Mouse (Mus musculus) Patski (cell line): ENCODE measurements around the gene Astn1. TPM values are rescaled to one million over a fixed set of nuclear protein-coding genes. Genes with fewer than 3 reads are reported as not detected.
A peak's percentile ranks its signal among the peaks of the same experiment; 100 is the strongest.

Experiments used
- ATAC-seq: fragments of 100-300 bp; one replicate; pipeline ENCODE4 v1.8.0; 2021
- CTCF ChIA-PET: fragments of 350-600 bp; sonication (Branson Sonifier 250); formaldehyde crosslinking; loops from one replicate; lab custom pipeline; 2022; ENCODE audit warnings: inconsistent platforms; lab: Charles Lee
- POLR2A ChIA-PET: fragments of 350-600 bp; sonication (Branson Sonifier 250); formaldehyde crosslinking; loops from one replicate; lab custom pipeline; 2022; ENCODE audit warnings: antibody characterized with exemption, inconsistent platforms; lab: Charles Lee
- DNase-seq: peaks from one replicate; pipeline ENCODE4 v3.0.0-alpha.2; 2011; ENCODE audit warnings: low read depth, low spot score
- H3K27me3 ChIP-seq: fragments of 371-371 bp; one replicate; pipeline ENCODE4 v1.5.1; 2021
- CTCF ChIP-seq: fragments of 100-300 bp; IDR thresholded peaks from one replicate; pipeline ENCODE4 v1.5.1; 2021
- in situ Hi-C: fragments of 300-500 bp; cut with MboI; formaldehyde crosslinking; loops from 3 replicates; pipeline ENCODE4 v1.11.1; 2018; ENCODE audit warnings: low pct_unique_long_range_greater_than_20kb, mixed read lengths
- polyA plus RNA-seq: library from polyadenylated mRNA; unstranded; gene quantifications from one replicate; pipeline ENCODE4 v1.2.3, GENCODE M21; 2021

Gene Astn1
- polyA plus RNA-seq, 1 experiment from 2014 or later = not detected

- DNase-seq (no peak), ATAC-seq (peak; percentile 82)
- H3K27me3 ChIP-seq = peaks cover 5% of the 10 kb centered on the region
- ChIA-PET CTCF (interaction anchor here (0.8 to 3.7 kb wide), 8 partner anchors 14 to 1101 kb away, joined by 3 to 20 read pairs (median 8); no protein-coding TSS in a partner anchor), POLR2A (no interaction called here)
- peak; percentile 66 for TF ChIP-seq CTCF
- in situ Hi-C loops = loop anchor here (5.0 to 25.0 kb wide), 3 partner anchors 592 to 1102 kb away; no protein-coding TSS in a partner anchor
These were observed 292.6 kb downstream of the Astn1 start for GRCm38 (mm10) chr1:158654571-158655205.

GRCm38 (mm10) chr1:158656986-158657385 is 294.9 kb downstream of the Astn1 start:
- no peak for ATAC-seq
- peaks cover 19% of the 10 kb centered on the region for H3K27me3 ChIP-seq
- in situ Hi-C loops = loop anchor here (5.0 to 25.0 kb wide), 3 partner anchors 595 to 1105 kb away; no protein-coding TSS in a partner anchor
- CTCF ChIA-PET = no interaction called here
- no peak for TF ChIP-seq CTCF
- POLR2A ChIA-PET = no interaction called here
- no peak for DNase-seq

- peaks cover 35% of the 10 kb centered on the region for H3K27me3 ChIP-seq
- ChIA-PET POLR2A (no interaction called here), CTCF (no interaction called here)
- DNase-seq = no peak
- no peak for ATAC-seq
- TF ChIP-seq CTCF = no peak
- in situ Hi-C loops = loop anchor here (25.0 kb wide), 1 partner anchor 604 kb away; no protein-coding TSS in a partner anchor
These were observed 303.9 kb downstream of the Astn1 start for GRCm38 (mm10) chr1:158666001-158666400.

GRCm38 (mm10) chr1:158669971-158670592 is 308.0 kb downstream of the Astn1 start:
- POLR2A ChIA-PET = no interaction called here
- in situ Hi-C loops = loop anchor here (5.0 to 25.0 kb wide), 3 partner anchors 282 to 608 kb away; no protein-coding TSS in a partner anchor
- TF ChIP-seq CTCF = peak; percentile 90
- DNase-seq (no peak), ATAC-seq (peak; percentile 95)
- CTCF ChIA-PET = interaction anchor here (0.8 to 4.5 kb wide), 16 partner anchors 9 to 1117 kb away, joined by 3 to 38 read pairs (median 4); no protein-coding TSS in a partner anchor
- H3K27me3 ChIP-seq = peaks cover 19% of the 10 kb centered on the region

GRCm38 (mm10) chr1:158687726-158688125 is 325.7 kb downstream of the Astn1 start:
- peaks cover 46% of the 10 kb centered on the region for H3K27me3 ChIP-seq
- no peak for TF ChIP-seq CTCF
- in situ Hi-C loops = no loop called here
- CTCF ChIA-PET = no interaction called here
- POLR2A ChIA-PET = no interaction called here
- no peak for ATAC-seq
- DNase-seq = no peak

- DNase-seq (no peak), ATAC-seq (no peak)
- ChIA-PET CTCF (no interaction called here), POLR2A (no interaction called here)
- peak; percentile 24 for TF ChIP-seq CTCF
- in situ Hi-C loops = no loop called here
- peaks cover 11% of the 10 kb centered on the region for H3K27me3 ChIP-seq
These were observed 335.4 kb downstream of the Astn1 start for GRCm38 (mm10) chr1:158697423-158697822.

GRCm38 (mm10) chr1:158697859-158698569 is 335.9 kb downstream of the Astn1 start:
- ChIA-PET POLR2A (no interaction called here), CTCF (interaction anchor here (1.3 kb wide), 1 partner anchor 28 kb away, joined by 3 read pairs; no protein-coding TSS in a partner anchor)
- ATAC-seq (no peak), DNase-seq (no peak)
- in situ Hi-C loops = no loop called here
- no peak for TF ChIP-seq CTCF
- peaks cover 11% of the 10 kb centered on the region for H3K27me3 ChIP-seq

- no peak for ATAC-seq
- no peak for DNase-seq
- peaks cover 11% of the 10 kb centered on the region for H3K27me3 ChIP-seq
- in situ Hi-C loops = no loop called here
- CTCF ChIA-PET = no interaction called here
- POLR2A ChIA-PET = no interaction called here
- no peak for TF ChIP-seq CTCF
These were observed 337.2 kb downstream of the Astn1 start for GRCm38 (mm10) chr1:158699276-158699675.

- CTCF ChIA-PET = no interaction called here
- DNase-seq = no peak
- POLR2A ChIA-PET = no interaction called here
- TF ChIP-seq CTCF = no peak
- ATAC-seq = no peak
- in situ Hi-C loops = no loop called here
- peaks cover 11% of the 10 kb centered on the region for H3K27me3 ChIP-seq
These were observed 338.1 kb downstream of the Astn1 start for GRCm38 (mm10) chr1:158700147-158700546.

GRCm38 (mm10) chr1:158701336-158701735 is 339.3 kb downstream of the Astn1 start:
- POLR2A ChIA-PET = no interaction called here
- peaks cover 4% of the 10 kb centered on the region for H3K27me3 ChIP-seq
- TF ChIP-seq CTCF = no peak
- CTCF ChIA-PET = no interaction called here
- no peak for ATAC-seq
- in situ Hi-C loops = no loop called here
- DNase-seq = no peak
